Mouse (Mus musculus) B cell, adult 67 days (primary cell): ENCODE results near the gene Gm3488. TPM values are rescaled to one million over a fixed set of nuclear protein-coding genes. Genes with fewer than 3 reads are reported as not detected.

Source experiments
- total RNA-seq, 2 experiments: library from RNA; stranded (reverse); gene quantifications; 4 replicates each; pipeline ENCODE4 v1.2.4; 2023

Gene Gm3488
- total RNA-seq, result not detected

DNA sequence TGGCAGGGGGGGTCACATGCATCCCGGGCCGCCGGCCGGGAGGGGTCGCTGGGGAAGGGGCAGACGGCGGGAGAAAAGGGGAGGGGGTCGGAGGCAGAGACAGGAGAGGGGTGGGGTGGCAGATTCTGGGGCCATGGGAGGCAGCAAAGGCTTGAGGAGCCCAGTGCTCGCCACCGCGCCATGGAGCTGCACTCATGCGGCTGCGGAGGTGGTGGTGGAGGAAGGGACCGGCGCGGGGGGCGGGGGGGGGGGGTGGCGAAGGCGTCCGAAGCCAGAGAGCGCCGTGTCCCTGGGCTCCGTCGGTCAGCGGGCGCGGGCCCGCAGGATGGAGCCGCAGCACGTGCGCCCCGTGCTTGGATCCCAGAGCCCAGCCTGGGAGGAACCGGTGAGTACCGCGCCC is at the start of gene Gm3488:
Gene Gm3488, plus strand, starts transcription at position 301 of the 400 bp plus-strand sequence.

DNA sequence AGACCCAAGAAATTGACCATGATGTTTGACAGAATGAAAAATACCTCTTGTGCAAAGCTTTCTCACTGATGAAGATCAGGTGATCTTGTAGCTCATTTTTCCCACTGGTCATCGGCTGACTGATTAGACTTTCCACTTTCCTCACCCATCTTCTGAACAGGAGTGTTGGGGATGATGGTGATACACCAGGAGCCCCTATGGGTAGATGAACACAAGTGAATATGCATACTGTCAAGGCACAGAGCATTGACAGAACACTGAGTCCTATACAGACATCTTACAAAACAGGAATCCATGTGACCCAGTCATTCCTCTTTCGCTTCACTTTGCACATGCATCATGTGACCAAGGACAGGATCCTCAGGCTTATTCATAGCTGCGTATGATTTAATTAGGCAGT is 46.1 kb upstream of the Gm3488 start, which contains the start of gene Gm3194:
Gene Gm3194, minus strand, starts transcription at position 101 of the 400 bp plus-strand sequence.

DNA sequence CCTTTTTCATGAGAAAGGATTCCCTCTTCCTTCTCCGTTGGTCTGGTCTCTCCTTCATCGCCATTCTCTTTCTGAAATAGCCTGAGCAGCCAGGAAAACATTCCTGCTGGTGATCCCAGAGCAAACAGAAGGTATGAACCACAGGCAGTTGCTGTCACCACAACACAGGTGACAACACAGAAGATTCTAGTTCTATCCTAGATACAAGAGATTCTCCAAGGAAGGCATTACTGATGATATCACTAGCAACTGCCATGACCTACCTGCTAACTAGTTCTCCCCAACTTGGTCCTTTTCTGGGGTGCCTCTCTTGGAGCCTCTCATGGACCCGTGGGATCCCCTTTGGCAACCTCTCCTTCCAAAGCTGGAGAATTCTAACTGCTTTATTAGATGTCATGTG is 23.7 kb upstream of the Gm3488 start, which contains the start of gene Gm8246:
Gene Gm8246, minus strand, starts transcription at position 101 of the 400 bp plus-strand sequence.

DNA sequence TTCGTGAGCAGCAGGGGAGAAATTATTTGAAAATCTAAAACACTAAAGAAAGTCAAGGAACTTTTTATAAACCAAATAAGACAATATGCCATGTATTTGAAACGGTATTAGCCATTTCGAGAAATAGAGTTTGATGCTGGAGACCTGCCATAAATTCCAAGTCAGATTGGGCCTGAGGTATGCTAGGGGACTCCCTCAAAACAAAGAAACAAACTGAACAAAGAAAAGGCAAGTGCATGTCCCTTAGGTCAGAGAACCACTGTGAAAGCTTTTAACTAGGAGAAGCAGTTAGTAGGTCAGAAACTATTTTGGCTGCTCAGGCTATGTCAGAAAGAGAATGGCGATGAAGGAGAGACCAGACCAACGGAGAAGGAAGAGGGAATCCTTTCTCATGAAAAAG is 17.6 kb upstream of the Gm3488 start, which contains the start of gene Gm3187:
Gene Gm3187, plus strand, starts transcription at position 301 of the 400 bp plus-strand sequence.

DNA sequence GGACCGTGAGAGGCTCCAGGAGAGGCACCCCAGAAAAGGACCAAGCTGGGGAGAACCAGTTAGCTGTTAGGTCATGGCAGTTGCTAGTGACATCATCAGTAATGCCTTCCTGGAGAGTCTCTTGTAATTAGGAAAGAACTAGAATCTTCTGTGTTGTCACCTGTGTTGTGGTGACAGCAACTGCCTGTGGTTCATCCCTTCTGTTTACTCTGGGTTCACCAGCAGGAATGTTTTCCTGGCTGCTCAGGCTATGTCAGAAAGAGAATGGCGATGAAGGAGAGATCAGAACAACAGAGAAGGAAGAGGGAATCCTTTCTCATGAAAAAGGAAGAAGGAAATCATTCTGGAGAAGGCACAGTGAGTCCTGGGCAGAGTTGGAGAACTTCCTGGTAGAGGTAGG is 36.7 kb downstream of the Gm3488 start, which contains the start of gene Gm3532:
Gene Gm3532, plus strand, starts transcription at position 301 of the 400 bp plus-strand sequence.

Other genes starting within 250 kb of the Gm3488 start
- not detected for gene Gm3526, start 241.1 kb upstream of the Gm3488 start, total RNA-seq
- not detected for gene Gm3542, start 166.7 kb upstream of the Gm3488 start, total RNA-seq
- gene Gm3500, start 112.6 kb upstream of the Gm3488 start, total RNA-seq, result not detected
- gene Gm3194, start 46.2 kb upstream of the Gm3488 start, total RNA-seq, result not detected
- not detected for gene Gm8246, start 23.8 kb upstream of the Gm3488 start, total RNA-seq
- gene Gm3187, start 17.5 kb upstream of the Gm3488 start, total RNA-seq, result not detected
- not detected for gene Gm3532, start 36.8 kb downstream of the Gm3488 start, total RNA-seq
- gene Gm8265, start 131.4 kb downstream of the Gm3488 start, total RNA-seq, result not detected
- gene Gm9603, start 185.8 kb downstream of the Gm3488 start, total RNA-seq, result not detected
- gene Gm3373, start 239.9 kb downstream of the Gm3488 start, total RNA-seq, result not detected